Mouse (Mus musculus) urinary bladder, adult 2 months (tissue): ENCODE data around the gene Morn4. TPM values are rescaled to one million over a fixed set of nuclear protein-coding genes. Genes with fewer than 3 reads are reported as not detected.
"Not testable (repeated sequence)": the region's sequence is repeated elsewhere in the genome, so short reads cannot be mapped to it uniquely, and the experiment has no call there.

Source experiments
- DNase-seq: peaks from one replicate; pipeline ENCODE4 v3.0.0; 2022; ENCODE audit warnings: low spot score
- polyA plus RNA-seq: library from polyadenylated mRNA; depleted of rRNA; stranded (reverse); fragments of >200 nt; gene quantifications from 2 replicates; pipeline ENCODE4 v1.2.3, GENCODE M21; 2012

Gene Morn4
- polyA plus RNA-seq, 1 experiment: 7.4 TPM

- no peak for DNase-seq
Measured at GRCm38 (mm10) chr19:42085690-42086089, 467 bp downstream of the Morn4 start.

DNA sequence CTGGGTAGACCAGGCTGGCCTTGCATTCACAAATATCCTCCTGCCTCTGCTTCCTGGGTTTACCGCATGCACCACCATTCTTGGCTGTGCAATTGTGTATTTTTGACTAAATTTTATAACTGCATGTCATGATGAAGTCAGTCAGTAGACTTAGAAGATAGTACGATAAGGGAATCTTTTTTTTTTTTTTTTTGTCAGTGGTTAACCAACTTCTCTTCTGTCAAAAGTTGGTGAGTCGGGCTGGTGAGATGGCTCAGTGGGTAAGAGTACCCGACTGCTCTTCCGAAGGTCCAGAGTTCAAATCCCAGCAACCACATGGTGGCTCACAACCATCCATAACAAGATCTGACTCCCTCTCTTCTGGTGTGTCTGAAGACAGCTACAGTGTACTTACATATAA is 4.5 kb downstream of the Morn4 start:
- not testable (repeated sequence) for DNase-seq

- no peak for DNase-seq
Measured at GRCm38 (mm10) chr19:42080469-42080868, 5.7 kb downstream of the Morn4 start.

DNA sequence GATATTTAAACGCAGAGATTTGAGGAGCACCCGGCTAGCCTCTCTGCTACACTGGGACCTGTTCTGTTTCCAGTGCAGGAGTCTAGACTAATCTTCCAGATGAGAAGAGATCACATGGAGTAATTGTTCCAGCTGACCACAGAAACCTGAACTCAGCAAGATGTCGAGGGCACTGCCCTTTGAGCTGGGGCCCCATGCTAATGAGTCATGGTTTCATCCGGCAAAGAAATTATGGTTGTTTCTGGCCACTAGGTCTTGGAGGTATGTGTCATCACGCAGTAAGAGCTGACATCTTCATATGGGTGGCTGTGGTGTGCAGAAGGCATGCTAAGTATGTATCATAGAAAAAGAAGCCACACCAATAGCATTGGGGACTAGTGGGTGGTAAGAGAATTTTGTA is 6.2 kb downstream of the Morn4 start:
- DNase-seq: no peak

DNA sequence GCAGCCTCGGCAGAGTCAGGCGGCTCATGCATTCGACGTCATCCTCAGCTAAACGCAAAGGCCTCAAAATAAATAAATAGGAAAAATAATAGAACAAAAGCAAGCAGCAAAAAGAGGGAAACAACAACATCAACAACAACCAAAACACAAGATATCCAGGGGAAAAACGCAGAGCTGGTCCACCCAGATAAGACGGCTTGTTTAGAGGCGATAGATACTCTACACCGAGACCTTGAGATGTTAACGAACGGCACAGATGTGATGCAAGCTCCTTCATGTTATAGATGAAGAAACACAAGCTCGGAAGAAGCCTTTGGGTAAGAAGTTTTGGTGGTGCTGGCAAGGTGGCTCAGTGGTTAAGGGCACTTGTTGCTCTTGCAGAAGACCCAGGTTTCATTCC is 7.2 kb downstream of the Morn4 start:
- no peak for DNase-seq

DNA sequence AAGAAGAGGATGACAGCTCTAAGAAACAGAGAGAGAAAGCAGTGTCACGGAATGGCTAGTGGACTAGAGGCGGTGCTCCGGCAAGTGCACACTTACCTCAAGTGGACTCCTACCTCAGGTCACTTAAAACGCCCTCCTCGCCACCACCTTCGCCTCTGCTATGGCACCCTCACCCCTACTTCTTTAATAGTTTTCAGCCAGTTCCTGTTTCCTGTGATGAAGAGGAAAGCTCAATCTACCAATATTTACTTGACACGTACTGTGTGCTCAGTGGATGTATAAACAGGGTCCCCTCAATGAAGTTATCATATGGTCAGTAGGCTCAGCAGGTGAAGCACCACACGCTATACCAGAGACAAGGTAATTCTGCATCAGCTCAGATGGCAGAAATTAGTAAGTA is 7.6 kb downstream of the Morn4 start:
- DNase-seq: no peak

DNA sequence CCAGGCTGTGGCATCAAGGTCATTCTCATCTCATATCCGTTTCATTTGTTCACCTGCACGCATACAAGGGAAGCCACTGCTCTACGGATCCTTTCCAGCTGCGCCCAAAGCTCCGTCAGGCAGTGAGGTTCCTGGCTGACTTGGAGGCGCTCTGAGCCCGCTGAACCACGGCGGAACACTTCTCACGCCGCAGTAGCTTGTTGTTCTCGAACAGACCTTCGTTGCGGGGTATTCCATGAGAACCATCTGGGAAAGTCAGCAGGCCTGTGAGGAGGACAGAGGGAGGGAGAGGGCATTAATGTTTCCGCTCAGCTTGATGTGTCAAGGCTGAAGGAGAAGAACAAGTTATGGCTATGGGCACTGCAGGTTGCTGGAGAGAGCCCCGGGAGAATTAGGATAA is 10.2 kb downstream of the Morn4 start:
- no peak for DNase-seq

DNA sequence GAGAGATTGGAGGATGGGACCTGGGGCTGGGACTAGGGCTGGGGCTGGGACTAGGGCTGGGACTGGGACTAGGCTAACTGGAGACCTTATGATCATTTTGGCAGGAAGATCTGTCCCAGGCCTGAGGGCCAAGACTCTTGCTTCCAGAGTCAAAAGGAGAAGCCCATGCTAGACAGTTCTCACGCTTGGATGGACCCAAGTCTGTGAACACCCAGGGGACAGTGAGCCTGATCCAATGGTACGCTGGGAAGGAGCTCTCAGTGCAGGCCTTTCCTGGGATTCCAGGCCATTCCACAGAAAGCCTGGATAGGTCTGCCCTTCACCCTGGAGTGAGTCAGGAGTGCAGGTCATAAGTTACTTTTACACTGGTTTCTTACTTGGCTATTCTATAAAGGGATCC is 11.1 kb downstream of the Morn4 start:
- no peak for DNase-seq

GRCm38 (mm10) chr19:42072802-42073201 is 13.4 kb downstream of the Morn4 start:
- no peak for DNase-seq

DNA sequence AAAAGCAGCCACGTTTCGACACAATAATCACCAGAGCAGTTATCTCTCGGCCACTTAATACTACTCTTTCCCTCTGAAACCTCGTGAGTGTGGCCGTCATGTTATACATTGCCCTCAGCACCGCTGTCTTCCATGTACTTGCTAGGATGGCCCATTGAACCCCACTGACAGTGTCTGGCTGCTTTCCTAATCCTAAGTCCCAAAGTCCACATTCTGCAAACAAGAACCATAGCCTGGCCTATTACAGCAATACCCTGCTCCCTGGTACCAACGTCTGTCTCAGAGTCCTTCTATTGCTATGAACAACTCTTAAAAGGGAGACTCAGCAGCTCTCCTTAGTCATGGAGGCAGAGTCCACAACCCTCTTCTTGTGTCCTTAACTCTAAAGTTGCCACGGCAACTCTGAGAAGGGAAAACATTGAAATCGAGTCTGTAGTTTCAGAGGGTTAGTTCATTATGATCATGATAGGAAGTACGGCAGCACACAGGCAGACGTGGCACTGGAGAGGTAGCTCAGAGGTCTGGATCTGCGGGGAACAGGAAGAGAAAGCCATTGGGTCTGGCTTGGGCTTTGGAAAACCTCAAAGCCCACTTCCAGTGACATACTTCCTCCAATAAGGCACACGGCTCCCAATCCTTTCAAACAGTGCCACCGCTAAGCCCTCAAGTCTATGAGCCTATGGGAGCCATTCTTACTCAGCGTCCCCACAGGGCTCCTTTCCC is 14.1 kb downstream of the Morn4 start:
- DNase-seq: no peak

GRCm38 (mm10) chr19:42071221-42071620 is 14.9 kb downstream of the Morn4 start:
- DNase-seq: no peak

DNA sequence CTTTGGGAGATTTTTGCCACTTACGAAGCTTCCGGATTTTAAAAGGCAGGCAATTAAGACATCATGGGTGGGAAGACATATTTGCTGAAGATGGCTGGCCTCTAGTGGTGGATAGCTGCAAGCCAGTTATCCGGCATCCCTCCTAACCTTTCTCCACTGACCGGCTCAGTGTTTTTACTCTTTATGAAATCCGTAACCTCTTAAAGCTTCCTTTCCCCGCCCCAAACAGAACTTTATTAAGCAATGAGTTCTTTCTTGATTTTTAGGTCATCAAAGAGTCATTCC is 17.0 kb downstream of the Morn4 start:
- no peak for DNase-seq

DNA sequence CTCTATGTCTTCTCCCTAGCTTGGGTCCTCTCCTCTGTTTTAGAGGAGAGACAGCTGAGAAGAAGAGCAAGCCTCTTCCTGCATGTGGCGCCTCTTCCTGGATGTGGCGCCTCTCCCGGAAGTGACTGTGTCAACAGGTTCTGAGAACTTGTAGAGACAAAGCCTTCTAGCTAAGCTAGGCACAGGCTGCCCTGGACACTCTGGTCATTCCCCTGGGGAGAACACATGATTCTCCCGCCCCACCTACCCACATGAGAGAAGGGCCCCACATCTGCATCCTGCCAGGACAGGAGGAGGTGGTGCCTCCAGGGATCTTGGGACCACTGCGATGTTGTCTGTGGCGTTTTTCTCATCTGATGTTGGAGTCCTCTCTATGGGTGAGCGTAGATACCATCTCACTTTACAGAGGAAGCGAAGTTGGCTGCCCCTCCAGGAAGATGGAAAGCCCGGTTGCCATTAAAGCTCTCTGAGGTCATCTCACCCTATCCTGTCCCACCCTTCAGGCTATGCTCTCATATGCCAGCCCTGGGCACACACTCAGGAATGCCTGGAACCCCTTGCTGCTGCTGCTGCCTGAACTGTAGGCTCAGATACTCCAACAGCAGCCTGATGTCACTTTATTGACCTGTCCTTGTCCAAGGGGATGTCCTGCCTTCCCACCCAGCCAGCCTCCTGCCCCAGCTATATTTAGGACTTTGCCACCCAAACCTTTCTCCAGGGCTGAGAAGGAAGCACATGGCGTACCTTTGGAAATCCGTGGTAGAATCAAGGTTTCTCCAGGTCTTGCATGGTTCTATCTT is 17.5 kb downstream of the Morn4 start:
- DNase-seq: no peak

GRCm38 (mm10) chr19:42061443-42061842 is 24.7 kb downstream of the Morn4 start:
- no peak for DNase-seq

DNA sequence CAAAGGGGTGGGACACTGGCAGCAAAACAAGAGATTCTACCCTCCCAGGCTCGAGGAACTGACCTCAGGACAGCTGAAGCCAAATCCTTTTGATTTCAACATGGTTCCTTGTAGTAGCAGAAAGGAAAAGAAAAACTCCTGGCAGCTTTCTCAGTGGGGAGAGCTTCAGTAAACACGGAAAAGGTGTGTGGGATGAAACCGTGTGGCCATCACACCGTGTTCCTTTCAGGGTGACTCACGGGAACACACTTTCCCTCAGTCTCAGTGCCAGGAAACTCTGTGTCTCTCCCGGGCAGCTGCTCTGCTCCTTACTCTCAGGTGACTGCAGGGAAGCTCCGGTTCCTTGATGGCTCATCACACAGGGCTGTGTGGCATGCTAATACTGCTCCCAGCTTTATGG is 27.7 kb downstream of the Morn4 start:
- no peak for DNase-seq

- no peak for DNase-seq
Measured at GRCm38 (mm10) chr19:42056719-42057409, 29.3 kb downstream of the Morn4 start.

DNA sequence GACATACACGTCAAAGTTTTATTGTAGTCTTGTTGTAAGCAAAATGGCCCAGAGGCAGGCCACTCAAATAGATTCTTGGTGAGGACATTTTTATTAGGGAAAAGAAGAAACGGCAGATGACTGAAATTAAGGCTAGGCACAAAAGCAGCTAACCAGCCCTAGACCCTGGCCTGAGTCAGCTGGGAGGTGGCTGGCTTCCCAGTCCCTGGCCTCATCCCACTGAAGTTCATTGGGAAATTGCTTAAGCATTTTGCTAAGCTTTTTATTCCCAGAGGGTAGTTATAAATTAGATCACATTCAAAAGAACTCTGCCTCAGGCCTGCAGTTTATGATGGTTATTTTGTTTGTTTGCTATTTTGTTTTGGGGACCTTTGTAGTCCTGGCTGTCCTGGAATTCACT is 30.3 kb downstream of the Morn4 start:
- DNase-seq: no peak

DNA sequence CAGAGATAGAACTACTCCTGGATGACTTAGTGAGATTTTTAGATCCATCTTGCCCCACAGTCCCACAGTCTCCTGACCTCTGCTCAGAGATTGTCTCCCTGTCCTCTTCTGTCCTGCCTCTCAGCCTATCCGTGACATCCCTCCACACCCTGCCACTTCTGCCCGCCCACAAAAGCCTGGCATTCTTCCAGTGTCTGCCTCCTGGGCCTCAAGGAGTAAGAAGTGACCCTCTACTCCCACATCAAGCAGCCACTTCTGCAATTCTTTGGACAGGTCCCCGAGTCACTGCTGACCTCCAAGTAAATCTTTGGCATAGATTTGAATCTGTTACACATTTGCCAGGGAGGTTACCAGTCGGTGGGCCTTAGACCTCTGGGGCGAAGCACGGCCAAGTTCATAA is 31.9 kb downstream of the Morn4 start:
- no peak for DNase-seq

DNA sequence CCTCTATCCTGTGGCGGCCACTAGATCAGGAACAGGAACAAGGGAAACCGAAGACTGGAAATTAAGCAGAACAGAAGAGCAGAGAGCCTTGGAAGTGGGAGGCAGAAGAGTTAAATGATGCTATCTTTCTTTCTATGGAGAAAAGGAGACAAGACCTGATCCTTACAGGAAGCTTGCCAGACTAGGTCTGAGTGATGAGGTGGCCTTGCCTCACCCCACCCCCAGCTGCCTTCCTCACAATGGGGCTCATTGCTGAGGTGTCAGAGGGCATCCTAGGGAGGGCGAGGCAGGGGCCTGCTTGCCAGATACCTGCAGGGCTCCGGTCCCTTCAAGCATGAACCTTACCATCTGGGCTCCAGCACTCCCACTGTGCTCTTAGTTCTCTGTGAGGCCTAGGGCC is 34.2 kb downstream of the Morn4 start, which contains the start of gene 4933411K16Rik:
Gene 4933411K16Rik, plus strand, starts transcription at position 301 of the 400 bp plus-strand sequence.
- DNase-seq: no peak

GRCm38 (mm10) chr19:42051351-42051750 is 34.8 kb downstream of the Morn4 start:
- DNase-seq: no peak

DNA sequence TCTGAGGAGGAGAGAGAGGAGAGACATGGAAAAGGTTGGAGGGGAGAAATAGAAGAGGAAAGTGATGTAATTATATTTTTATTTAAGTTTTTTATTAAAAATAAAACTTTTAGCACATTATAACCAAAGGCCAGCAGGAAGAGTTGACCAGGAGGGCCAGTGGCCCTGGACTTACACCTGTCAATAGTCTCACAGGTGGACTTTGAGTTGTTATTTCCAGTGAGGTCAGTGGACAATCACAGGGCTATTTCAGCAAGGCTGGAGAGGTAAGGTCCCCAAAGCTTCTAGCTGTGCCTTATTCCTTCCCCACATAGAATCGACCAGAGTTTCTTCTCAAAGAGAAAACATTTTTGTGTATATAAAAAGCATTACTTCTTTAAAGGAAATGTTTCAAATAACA is 35.9 kb downstream of the Morn4 start:
- DNase-seq: no peak

DNA sequence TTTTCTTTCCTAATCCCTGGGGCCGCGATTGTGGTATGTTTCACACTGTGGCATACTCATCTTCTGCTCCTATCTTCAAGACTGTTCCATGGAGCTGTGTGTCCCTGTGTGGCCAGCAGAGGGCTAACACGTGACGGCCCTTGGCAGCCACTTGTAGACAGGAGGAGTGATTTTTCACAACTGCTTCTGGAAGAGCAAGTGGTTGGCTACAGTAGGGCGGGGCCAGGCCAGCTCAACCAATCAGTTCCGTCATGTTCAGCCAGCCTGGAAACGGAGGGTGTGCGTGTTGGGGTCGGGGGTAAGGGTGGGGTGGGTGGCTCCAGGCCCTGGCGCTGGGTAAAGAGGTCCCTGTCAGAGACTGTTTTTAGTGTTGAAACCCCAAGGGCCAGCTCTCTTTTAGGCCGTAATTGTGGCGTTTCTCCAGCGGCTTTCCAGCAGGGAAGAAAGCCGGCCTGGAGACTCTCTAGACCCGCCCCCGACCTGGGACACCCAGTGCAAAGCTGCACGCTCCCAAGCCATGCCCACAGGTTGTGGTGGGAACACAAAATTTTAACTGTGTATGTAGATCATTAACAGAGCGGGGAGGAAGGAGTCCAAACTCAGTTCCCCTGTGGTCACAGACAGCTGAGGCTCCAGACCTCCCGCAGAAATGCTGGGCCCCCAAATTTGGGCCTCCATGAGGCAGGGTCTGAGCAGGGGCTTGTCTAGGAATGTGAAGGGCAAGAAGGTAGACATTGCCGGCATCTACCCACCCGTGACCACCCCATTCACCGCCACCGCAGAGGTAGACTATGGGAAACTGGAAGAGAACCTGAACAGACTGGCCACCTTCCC is 40.7 kb downstream of the Morn4 start, which contains the start of gene Hoga1:
Gene Hoga1, plus strand, starts transcription at position 342 of the 834 bp plus-strand sequence.
- DNase-seq: no peak
